Mouse (Mus musculus) hindbrain, embryonic 16.5 days (tissue): Measurements from ENCODE around the gene Clcn3. TPM values are rescaled to one million over a fixed set of nuclear protein-coding genes. Genes with fewer than 3 reads are reported as not detected.

ENCODE experiments used
- ATAC-seq: fragments of 200-750 bp; cut with Nextera tagmentation; 2 replicates; pipeline ENCODE4 v1.8.0; 2017; ENCODE audit warnings: moderate TSS enrichment, moderate library complexity
- H3K27ac ChIP-seq: fragments of 300-500 bp; sonication (generic); 2 replicates; pipeline ENCODE4 v1.5.1; 2014; ENCODE audit warnings: low read depth, mild to moderate bottlenecking, control low read depth, low read length, moderate library complexity
- H3K27me3 ChIP-seq: fragments of 300-500 bp; sonication (generic); replicated peaks from 2 replicates; pipeline ENCODE4 v1.6.1; 2014; ENCODE audit warnings: low read length; ENCODE audit not compliant: control insufficient read depth, insufficient read depth
- H3K36me3 ChIP-seq: fragments of 300-500 bp; sonication (generic); 2 replicates; pipeline ENCODE4 v1.6.1; 2014; ENCODE audit warnings: mild to moderate bottlenecking, low read length, moderate library complexity, mixed read lengths; ENCODE audit not compliant: control insufficient read depth, insufficient read depth
- H3K4me1 ChIP-seq: fragments of 300-500 bp; sonication (generic); 2 replicates; pipeline ENCODE4 v1.6.1; 2014; ENCODE audit warnings: low read depth, low read length; ENCODE audit not compliant: control insufficient read depth, insufficient read depth
- H3K4me2 ChIP-seq: fragments of 300-500 bp; sonication (generic); 2 replicates; pipeline ENCODE4 v1.6.1; 2014; ENCODE audit warnings: mild to moderate bottlenecking, low read length, control low read depth, moderate library complexity
- H3K4me3 ChIP-seq: fragments of 300-500 bp; sonication (generic); 2 replicates; pipeline ENCODE4 v1.5.1; 2014; ENCODE audit warnings: mild to moderate bottlenecking, low read length, control low read depth, moderate library complexity
- H3K9ac ChIP-seq: fragments of 300-500 bp; sonication (generic); 2 replicates; pipeline ENCODE4 v1.6.1; 2014; ENCODE audit warnings: low read depth, mild to moderate bottlenecking, control low read depth, low read length, moderate library complexity
- H3K9me3 ChIP-seq: fragments of 300-500 bp; sonication (generic); 2 replicates; pipeline ENCODE4 v1.6.1; 2014; ENCODE audit warnings: mild to moderate bottlenecking, low read length, moderate library complexity; ENCODE audit not compliant: control insufficient read depth
- WGBS: fragments of 180-500 bp; shearing (Covaris S2); extraction: QIAGEN DNeasy Blood & Tissue Kit; methylation state at CpG from one replicate; pipeline ENCODE4 v1.1.7; 2014; 5-methylcytosine and 5-hydroxymethylcytosine counted together
- polyA plus RNA-seq: library from polyadenylated mRNA; unstranded; fragments of >200 nt; fragmentation: Nextera tagmentation; extraction: Ambion mirVana; gene quantifications from 2 replicates; pipeline ENCODE4 v1.2.1, GENCODE M21; 2015

Gene Clcn3
- polyA plus RNA-seq, 1 experiment from 2014 or later: 79.5 TPM

- H3K4me2 ChIP-seq: no peak overlapping the region
- ATAC-seq: no peak
- 37% methylated on average over 3 of the region's 3 CpGs for WGBS
- no peak overlapping the region for H3K9ac ChIP-seq
- H3K4me3 ChIP-seq: no peak overlapping the region
- no peak overlapping the region for H3K27ac ChIP-seq
- no peaks in the 10 kb centered on the region for H3K9me3 ChIP-seq
- H3K27me3 ChIP-seq: no peaks in the 10 kb centered on the region
- no peaks in the 10 kb centered on the region for H3K4me1 ChIP-seq
- no peaks in the 10 kb centered on the region; the same call in 1 of the 2 replicates for H3K36me3 ChIP-seq
These were observed 44.2 kb downstream of the Clcn3 start for GRCm38 (mm10) chr8:60938717-60939424.

- no peak overlapping the region for H3K4me3 ChIP-seq
- no peaks in the 10 kb centered on the region for H3K4me1 ChIP-seq
- no peaks in the 10 kb centered on the region for H3K9me3 ChIP-seq
- H3K27ac ChIP-seq: no peak overlapping the region
- H3K27me3 ChIP-seq: no peaks in the 10 kb centered on the region
- no peak overlapping the region for H3K9ac ChIP-seq
- no peaks in the 10 kb centered on the region; the same call in none of the 2 replicates for H3K36me3 ChIP-seq
- no peak for ATAC-seq
- no peak overlapping the region for H3K4me2 ChIP-seq
These were observed 49.5 kb downstream of the Clcn3 start for GRCm38 (mm10) chr8:60933617-60934016.

GRCm38 (mm10) chr8:60920176-60920575 lies 62.9 kb downstream of the Clcn3 start:
- H3K27me3 ChIP-seq: no peaks in the 10 kb centered on the region
- no peaks in the 10 kb centered on the region for H3K4me1 ChIP-seq
- H3K9ac ChIP-seq: no peak overlapping the region
- 0 out of 2 replicates have a peak, but pooled peaks cover 4% of the 10 kb centered on the region for H3K36me3 ChIP-seq
- no peak for ATAC-seq
- H3K4me3 ChIP-seq: no peak overlapping the region
- 94% methylated on average over 4 of the region's 4 CpGs for WGBS
- H3K27ac ChIP-seq: no peak overlapping the region
- H3K4me2 ChIP-seq: no peak overlapping the region
- H3K9me3 ChIP-seq: no peaks in the 10 kb centered on the region

- 77% methylated on average over 3 of the region's 3 CpGs for WGBS
- no peak overlapping the region for H3K4me3 ChIP-seq
- H3K9me3 ChIP-seq: no peaks in the 10 kb centered on the region
- ATAC-seq: no peak
- no peak overlapping the region for H3K9ac ChIP-seq
- H3K27me3 ChIP-seq: no peaks in the 10 kb centered on the region
- H3K4me2 ChIP-seq: no peak overlapping the region
- peaks cover 6% of the 10 kb centered on the region; the same call in 1 of the 2 replicates for H3K36me3 ChIP-seq
- no peaks in the 10 kb centered on the region for H3K4me1 ChIP-seq
- no peak overlapping the region for H3K27ac ChIP-seq
These were observed 64.0 kb downstream of the Clcn3 start for GRCm38 (mm10) chr8:60919069-60919468.

GRCm38 (mm10) chr8:60912554-60912953 lies 70.5 kb downstream of the Clcn3 start:
- Histone ChIP-seq H3K4me1 (no peaks in the 10 kb centered on the region), H3K9me3 (no peaks in the 10 kb centered on the region), H3K4me2 (no peak overlapping the region), H3K9ac (no peak overlapping the region), H3K27ac (no peak overlapping the region), H3K36me3 (peaks cover 5% of the 10 kb centered on the region; the same call in 1 of the 2 replicates), H3K4me3 (no peak overlapping the region), H3K27me3 (no peaks in the 10 kb centered on the region)
- no peak for ATAC-seq
- 49% methylated on average over 10 of the region's 10 CpGs for WGBS

- H3K4me1 ChIP-seq: no peaks in the 10 kb centered on the region
- ATAC-seq: no peak
- no peak overlapping the region for H3K4me3 ChIP-seq
- no peak overlapping the region for H3K4me2 ChIP-seq
- no peak overlapping the region for H3K9ac ChIP-seq
- no peaks in the 10 kb centered on the region for H3K9me3 ChIP-seq
- H3K27me3 ChIP-seq: no peaks in the 10 kb centered on the region
- H3K27ac ChIP-seq: no peak overlapping the region
- peaks cover 5% of the 10 kb centered on the region; the same call in 1 of the 2 replicates for H3K36me3 ChIP-seq
- 85% methylated on average over 4 of the region's 4 CpGs for WGBS
These were observed 71.0 kb downstream of the Clcn3 start for GRCm38 (mm10) chr8:60912081-60912480.

GRCm38 (mm10) chr8:60900147-60900546 lies 83.0 kb downstream of the Clcn3 start:
- no peak overlapping the region for H3K9ac ChIP-seq
- no peak overlapping the region for H3K4me3 ChIP-seq
- H3K36me3 ChIP-seq: peaks cover 2% of the 10 kb centered on the region; the same call in 1 of the 2 replicates
- no peaks in the 10 kb centered on the region for H3K27me3 ChIP-seq
- H3K4me1 ChIP-seq: no peaks in the 10 kb centered on the region
- H3K4me2 ChIP-seq: no peak overlapping the region
- H3K27ac ChIP-seq: no peak overlapping the region
- ATAC-seq: no peak
- no peaks in the 10 kb centered on the region for H3K9me3 ChIP-seq
- 83% methylated on average over 9 of the region's 9 CpGs for WGBS

GRCm38 (mm10) chr8:60895878-60896277 lies 87.2 kb downstream of the Clcn3 start:
- Histone ChIP-seq H3K9me3 (no peaks in the 10 kb centered on the region), H3K27me3 (no peaks in the 10 kb centered on the region), H3K9ac (no peak overlapping the region), H3K4me1 (peaks cover 15% of the 10 kb centered on the region), H3K27ac (no peak overlapping the region), H3K4me3 (no peak overlapping the region), H3K36me3 (no peaks in the 10 kb centered on the region), H3K4me2 (no peak overlapping the region)
- WGBS: 89% methylated on average over 6 of the region's 6 CpGs
- no peak for ATAC-seq

- Histone ChIP-seq H3K4me1 (peaks cover 16% of the 10 kb centered on the region), H3K9ac (no peak overlapping the region), H3K4me2 (no peak overlapping the region; the same call in 1 of the 2 replicates), H3K9me3 (no peaks in the 10 kb centered on the region), H3K27ac (no peak overlapping the region), H3K27me3 (no peaks in the 10 kb centered on the region), H3K36me3 (no peaks in the 10 kb centered on the region), H3K4me3 (no peak overlapping the region)
- 96% methylated on average over 4 of the region's 4 CpGs for WGBS
- ATAC-seq: no peak
These were observed 91.3 kb downstream of the Clcn3 start for GRCm38 (mm10) chr8:60891757-60892156.
